Mouse (Mus musculus) intestine, embryonic 16.5 days (tissue): Measurements from ENCODE around the gene Map3k12. TPM values are rescaled to one million over a fixed set of nuclear protein-coding genes. Genes with fewer than 3 reads are reported as not detected.
A peak's percentile ranks its signal among the peaks of the same experiment; 100 is the strongest.

Source experiments
- ATAC-seq: fragments of 200-750 bp; cut with Nextera tagmentation; 2 replicates; pipeline ENCODE4 v1.8.0; 2017; ENCODE audit warnings: moderate TSS enrichment, moderate library complexity
- H3K27ac ChIP-seq: fragments of 300-500 bp; sonication (generic); 2 replicates; pipeline ENCODE4 v1.5.1; 2014; ENCODE audit warnings: mild to moderate bottlenecking, low read length
- H3K27me3 ChIP-seq: fragments of 300-500 bp; sonication (generic); replicated peaks from 2 replicates; pipeline ENCODE4 v1.6.1; 2014; ENCODE audit warnings: low read length, control low read depth, mixed read lengths; ENCODE audit not compliant: control insufficient read depth, insufficient read depth
- H3K36me3 ChIP-seq: fragments of 300-500 bp; sonication (generic); 2 replicates; pipeline ENCODE4 v1.6.1; 2014; ENCODE audit warnings: low read length, control low read depth; ENCODE audit not compliant: control insufficient read depth, insufficient read depth
- H3K4me1 ChIP-seq: fragments of 300-500 bp; sonication (generic); 2 replicates; pipeline ENCODE4 v1.6.1; 2014; ENCODE audit warnings: low read length, control low read depth, mixed read lengths; ENCODE audit not compliant: control insufficient read depth, insufficient read depth
- H3K4me2 ChIP-seq: fragments of 300-500 bp; sonication (generic); 2 replicates; pipeline ENCODE4 v1.6.1; 2014; ENCODE audit warnings: low read depth, low read length, control low read depth
- H3K4me3 ChIP-seq: fragments of 300-500 bp; sonication (generic); 2 replicates; pipeline ENCODE4 v1.5.1; 2014; ENCODE audit warnings: mild to moderate bottlenecking, low read length
- H3K9ac ChIP-seq: fragments of 300-500 bp; sonication (generic); 2 replicates; pipeline ENCODE4 v1.6.1; 2014; ENCODE audit warnings: low read depth, low read length
- H3K9me3 ChIP-seq: fragments of 300-500 bp; sonication (generic); 2 replicates; pipeline ENCODE4 v1.6.1; 2016; ENCODE audit warnings: low read length, control low read depth; ENCODE audit not compliant: control insufficient read depth
- WGBS: fragments of 180-500 bp; shearing (Covaris S2); extraction: QIAGEN DNeasy Blood & Tissue Kit; methylation state at CpG from one replicate; pipeline ENCODE4 v1.1.7; 2014; 5-methylcytosine and 5-hydroxymethylcytosine counted together
- polyA plus RNA-seq: library from polyadenylated mRNA; unstranded; fragments of >200 nt; fragmentation: Nextera tagmentation; extraction: Ambion mirVana; gene quantifications from 2 replicates; pipeline ENCODE4 v1.2.1, GENCODE M21; 2015

Gene Map3k12
- polyA plus RNA-seq, 1 experiment from 2014 or later, result 9.2 TPM

- H3K27ac ChIP-seq, result peak overlapping the region; percentile 50; the same call in 1 of the 2 replicates
- 48% methylated on average over 5 of the region's 5 CpGs for WGBS
- peak overlapping the region; percentile 62 for H3K4me3 ChIP-seq
- ATAC-seq, result peak; percentile 24
- no peaks in the 10 kb centered on the region for H3K36me3 ChIP-seq
- H3K27me3 ChIP-seq, result no peaks in the 10 kb centered on the region
- peaks cover 14% of the 10 kb centered on the region for H3K4me1 ChIP-seq
- H3K4me2 ChIP-seq, result peak overlapping the region; percentile 60
- H3K9ac ChIP-seq, result 0 out of 2 replicates have a peak overlapping the region, but pooled peaks have one; percentile 50
- H3K9me3 ChIP-seq, result no peaks in the 10 kb centered on the region
Observed at GRCm38 (mm10) chr15:102459847-102460246, 57.0 kb downstream of the Map3k12 start.

- no peaks in the 10 kb centered on the region for H3K27me3 ChIP-seq
- H3K4me1 ChIP-seq, result peaks cover 14% of the 10 kb centered on the region
- H3K27ac ChIP-seq, result peak overlapping the region; percentile 65
- H3K9me3 ChIP-seq, result no peaks in the 10 kb centered on the region
- WGBS, result 24% methylated on average over 6 of the region's 6 CpGs
- ATAC-seq, result peak; percentile 67
- H3K4me2 ChIP-seq, result peak overlapping the region; percentile 60
- H3K9ac ChIP-seq, result peak overlapping the region; percentile 71
- peak overlapping the region; percentile 62 for H3K4me3 ChIP-seq
- H3K36me3 ChIP-seq, result no peaks in the 10 kb centered on the region
Observed at GRCm38 (mm10) chr15:102459381-102459780, 57.5 kb downstream of the Map3k12 start.

- peak within 1 kb of the TSS; percentile 71 for H3K9ac ChIP-seq
- peak within 1 kb of the TSS; percentile 62 for H3K4me3 ChIP-seq
- peaks cover 14% of the 10 kb centered on the region for H3K4me1 ChIP-seq
- no peaks in the 10 kb centered on the region for H3K36me3 ChIP-seq
- no peaks in the 10 kb centered on the region for H3K27me3 ChIP-seq
- H3K4me2 ChIP-seq, result peak within 1 kb of the TSS; percentile 60
- H3K9me3 ChIP-seq, result no peaks in the 10 kb centered on the region
- WGBS, result under 1% methylated on average over 19 of the region's 19 CpGs
- ATAC-seq, result peak; percentile 95
- peak within 1 kb of the TSS; percentile 65 for H3K27ac ChIP-seq
Observed at GRCm38 (mm10) chr15:102458904-102459317, 58.0 kb downstream of the Map3k12 start, which contains the start of gene Prr13. Prr13 (plus strand) TSS chr15:102459028.

- no peak overlapping the region for H3K9ac ChIP-seq
- H3K9me3 ChIP-seq, result no peaks in the 10 kb centered on the region
- peaks cover 14% of the 10 kb centered on the region for H3K4me1 ChIP-seq
- 75% methylated on average over 5 of the region's 5 CpGs for WGBS
- H3K36me3 ChIP-seq, result no peaks in the 10 kb centered on the region
- peak overlapping the region; percentile 62 for H3K4me3 ChIP-seq
- H3K4me2 ChIP-seq, result peak overlapping the region; percentile 60
- H3K27ac ChIP-seq, result peak overlapping the region; percentile 20; the same call in 1 of the 2 replicates
- H3K27me3 ChIP-seq, result no peaks in the 10 kb centered on the region
- ATAC-seq, result peak; percentile 7; the same call in 1 of the 2 replicates
Observed at GRCm38 (mm10) chr15:102458050-102458736, 58.7 kb downstream of the Map3k12 start.

- 42% methylated on average over 6 of the region's 6 CpGs for WGBS
- no peak for ATAC-seq
- no peak overlapping the region for H3K4me2 ChIP-seq
- peaks cover 10% of the 10 kb centered on the region for H3K4me1 ChIP-seq
- no peaks in the 10 kb centered on the region for H3K36me3 ChIP-seq
- no peak overlapping the region for H3K4me3 ChIP-seq
- H3K9me3 ChIP-seq, result no peaks in the 10 kb centered on the region
- H3K9ac ChIP-seq, result no peak overlapping the region
- no peak overlapping the region for H3K27ac ChIP-seq
- H3K27me3 ChIP-seq, result no peaks in the 10 kb centered on the region
Observed at GRCm38 (mm10) chr15:102455993-102456392, 60.9 kb downstream of the Map3k12 start.

GRCm38 (mm10) chr15:102451666-102452430 is 65.0 kb downstream of the Map3k12 start:
- no peaks in the 10 kb centered on the region for H3K36me3 ChIP-seq
- ATAC-seq, result no peak
- H3K9me3 ChIP-seq, result no peaks in the 10 kb centered on the region
- WGBS, result 75% methylated on average over 26 of the region's 26 CpGs
- H3K4me2 ChIP-seq, result no peak overlapping the region
- H3K4me3 ChIP-seq, result no peak overlapping the region
- no peak overlapping the region for H3K9ac ChIP-seq
- H3K27ac ChIP-seq, result no peak overlapping the region
- H3K4me1 ChIP-seq, result no peaks in the 10 kb centered on the region
- H3K27me3 ChIP-seq, result no peaks in the 10 kb centered on the region

GRCm38 (mm10) chr15:102450928-102451327 is 65.9 kb downstream of the Map3k12 start:
- 0 out of 2 replicates have a peak overlapping the region, but pooled peaks have one; percentile 17 for H3K9ac ChIP-seq
- H3K36me3 ChIP-seq, result no peaks in the 10 kb centered on the region
- WGBS, result 30% methylated on average over 7 of the region's 7 CpGs
- peak overlapping the region; percentile 38; the same call in 1 of the 2 replicates for H3K27ac ChIP-seq
- H3K9me3 ChIP-seq, result no peaks in the 10 kb centered on the region
- peak; percentile 73 for ATAC-seq
- H3K4me1 ChIP-seq, result no peaks in the 10 kb centered on the region
- no peaks in the 10 kb centered on the region for H3K27me3 ChIP-seq
- no peak overlapping the region for H3K4me3 ChIP-seq
- H3K4me2 ChIP-seq, result peak overlapping the region; percentile 32; the same call in 1 of the 2 replicates

GRCm38 (mm10) chr15:102449366-102449765 is 67.5 kb downstream of the Map3k12 start:
- Histone ChIP-seq H3K9me3 (no peaks in the 10 kb centered on the region), H3K9ac (no peak overlapping the region), H3K36me3 (no peaks in the 10 kb centered on the region), H3K27ac (no peak overlapping the region), H3K4me3 (no peak overlapping the region), H3K4me2 (no peak overlapping the region), H3K27me3 (no peaks in the 10 kb centered on the region), H3K4me1 (no peaks in the 10 kb centered on the region)
- no peak for ATAC-seq
- 52% methylated on average over 8 of the region's 8 CpGs for whole genome bisulfite sequencing
